Mouse (Mus musculus) c-Kit-positive CD71-positive TER-119-negative erythroid progenitor cells, embryonic 14.5 days (primary cell): ENCODE results near the gene Aldh1b1.
A peak's percentile ranks its signal among the peaks of the same experiment; 100 is the strongest.

Source experiments
- DNase-seq: peaks from one replicate; pipeline ENCODE4 v3.0.0-alpha.2; 2013; ENCODE audit warnings: low read depth

The Aldh1b1 gene

GRCm38 (mm10) chr4:45798964-45799363 lies at the start of gene Aldh1b1:
TSS of gene Aldh1b1 (plus strand) at chr4:45799022.
- peak; percentile 40 for DNase-seq

GRCm38 (mm10) chr4:45749449-45749848 lies 49.4 kb upstream of the Aldh1b1 start:
- DNase-seq = no peak

- no peak for DNase-seq
Observed at GRCm38 (mm10) chr4:45750477-45750876, 48.3 kb upstream of the Aldh1b1 start.

- no peak for DNase-seq
Observed at GRCm38 (mm10) chr4:45753211-45753809, 45.5 kb upstream of the Aldh1b1 start.

GRCm38 (mm10) chr4:45754171-45754570 lies 44.7 kb upstream of the Aldh1b1 start:
- DNase-seq = no peak

GRCm38 (mm10) chr4:45755097-45755496 lies 43.7 kb upstream of the Aldh1b1 start:
- no peak for DNase-seq

GRCm38 (mm10) chr4:45755881-45756280 lies 42.9 kb upstream of the Aldh1b1 start:
- no peak for DNase-seq

GRCm38 (mm10) chr4:45757941-45758340 lies 40.9 kb upstream of the Aldh1b1 start:
- DNase-seq = no peak

- DNase-seq = no peak
Observed at GRCm38 (mm10) chr4:45759411-45759810, 39.4 kb upstream of the Aldh1b1 start.

- no peak for DNase-seq
Observed at GRCm38 (mm10) chr4:45762600-45762999, 36.2 kb upstream of the Aldh1b1 start.

GRCm38 (mm10) chr4:45763288-45764140 lies 35.3 kb upstream of the Aldh1b1 start:
- DNase-seq = no peak

- no peak for DNase-seq
Observed at GRCm38 (mm10) chr4:45764141-45764494, 34.7 kb upstream of the Aldh1b1 start.

GRCm38 (mm10) chr4:45765121-45765564 lies 33.7 kb upstream of the Aldh1b1 start:
- DNase-seq = no peak

GRCm38 (mm10) chr4:45765565-45766201 lies 33.1 kb upstream of the Aldh1b1 start:
- DNase-seq = no peak

- no peak for DNase-seq
Observed at GRCm38 (mm10) chr4:45766774-45767173, 32.0 kb upstream of the Aldh1b1 start.

- DNase-seq = no peak
Observed at GRCm38 (mm10) chr4:45767891-45768558, 30.8 kb upstream of the Aldh1b1 start.

- DNase-seq = no peak
Observed at GRCm38 (mm10) chr4:45769141-45769540, 29.7 kb upstream of the Aldh1b1 start.

GRCm38 (mm10) chr4:45769791-45770637 lies 28.8 kb upstream of the Aldh1b1 start:
- no peak for DNase-seq

GRCm38 (mm10) chr4:45770638-45771033 lies 28.2 kb upstream of the Aldh1b1 start:
- DNase-seq = no peak

GRCm38 (mm10) chr4:45771173-45771572 lies 27.6 kb upstream of the Aldh1b1 start:
- no peak for DNase-seq

- DNase-seq = peak; percentile 24
Observed at GRCm38 (mm10) chr4:45771619-45772018, 27.2 kb upstream of the Aldh1b1 start.
